Mouse (Mus musculus): ENCODE measurements at regions not wholly inside any gene's neighbourhood (a gene's known extent, or its start where the extent isn't known, plus 50 kb on each side); places are given as distances from the start of the nearest gene placed in this dataset.

- no peak for ATAC-seq (replicated peaks; ENCODE audit: low FRiP score, low TSS enrichment, poor library complexity, severe bottlenecking)
These were observed 79.7 kb upstream of the Kcnd3 start for GRCm38 (mm10) chr3:105372371-105372828.

- no peak for ATAC-seq (replicated peaks; ENCODE audit: low FRiP score, low TSS enrichment, poor library complexity, severe bottlenecking)
These were observed 77.8 kb upstream of the Kcnd3 start for GRCm38 (mm10) chr3:105374306-105374705.

GRCm38 (mm10) chr3:105374836-105375235 is 77.3 kb upstream of the Kcnd3 start:
- no peak for ATAC-seq (replicated peaks; ENCODE audit: low FRiP score, low TSS enrichment, poor library complexity, severe bottlenecking)

GRCm38 (mm10) chr3:105375383-105375782 is 76.7 kb upstream of the Kcnd3 start:
- no peak for ATAC-seq (replicated peaks; ENCODE audit: low FRiP score, low TSS enrichment, poor library complexity, severe bottlenecking)

- no peak for ATAC-seq (replicated peaks; ENCODE audit: low FRiP score, low TSS enrichment, poor library complexity, severe bottlenecking)
These were observed 76.3 kb upstream of the Kcnd3 start for GRCm38 (mm10) chr3:105375820-105376219.

- no peak for ATAC-seq (replicated peaks; ENCODE audit: low FRiP score, low TSS enrichment, poor library complexity, severe bottlenecking)
These were observed 75.8 kb upstream of the Kcnd3 start for GRCm38 (mm10) chr3:105376346-105376745.

- no peak for ATAC-seq (replicated peaks; ENCODE audit: low FRiP score, low TSS enrichment, poor library complexity, severe bottlenecking)
These were observed 71.3 kb upstream of the Kcnd3 start for GRCm38 (mm10) chr3:105380818-105381217.

GRCm38 (mm10) chr3:105392611-105393514 is 59.3 kb upstream of the Kcnd3 start:
- ATAC-seq (replicated peaks; ENCODE audit: low FRiP score, low TSS enrichment, poor library complexity, severe bottlenecking) = no peak

Data from megakaryocyte-erythroid progenitor cell, adult 5-6 weeks (primary cell).